Mouse (Mus musculus): ENCODE results near the gene Cym.

DNA sequence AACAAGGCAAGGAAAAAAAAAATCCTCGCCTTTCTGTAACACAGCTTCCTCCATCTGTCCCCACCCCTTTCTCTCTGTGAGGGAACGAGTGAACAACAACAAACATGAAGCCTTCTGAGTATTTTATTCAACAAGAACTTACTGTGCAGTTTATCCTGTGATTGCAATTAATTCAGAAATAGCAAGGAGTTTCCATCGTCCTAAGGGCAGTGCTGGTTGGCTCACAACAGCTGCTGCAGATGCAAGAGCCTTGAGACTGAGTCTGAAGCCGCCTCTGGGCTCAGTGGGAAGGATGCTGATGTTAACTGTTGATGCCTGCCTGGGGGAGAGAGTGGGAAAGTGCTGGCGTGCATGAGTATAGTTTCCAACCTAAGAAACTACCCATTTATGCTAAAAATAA is 36.4 kb upstream of the Cym start:
- TF ChIP-seq ZNF384 (IDR thresholded peaks at IDR 0.05; ENCODE audit: low read depth, low read length) (no peak), HCFC1 (IDR thresholded peaks at IDR 0.05; ENCODE audit: borderline replicate concordance, insufficient read depth, low read length) (no peak), CHD2 (IDR thresholded peaks at IDR 0.05; ENCODE audit: low read depth, low read length) (no peak), MAFK (IDR thresholded peaks at IDR 0.05; ENCODE audit: insufficient read depth, low read depth, low read length) (no peak), ZC3H11A (IDR thresholded peaks at IDR 0.05; ENCODE audit: borderline replicate concordance, low read depth, low read length) (no peak)
